Mouse (Mus musculus) c-Kit-positive CD71-positive TER-119-positive erythroid progenitor cells, embryonic 14.5 days (primary cell): Measurements from ENCODE around the gene Plekhf1.
A peak's percentile ranks its signal among the peaks of the same experiment; 100 is the strongest.

Experiments
- DNase-seq: peaks from one replicate; pipeline ENCODE4 v3.0.0-alpha.2; 2013; ENCODE audit warnings: low spot score

Gene Plekhf1

DNA sequence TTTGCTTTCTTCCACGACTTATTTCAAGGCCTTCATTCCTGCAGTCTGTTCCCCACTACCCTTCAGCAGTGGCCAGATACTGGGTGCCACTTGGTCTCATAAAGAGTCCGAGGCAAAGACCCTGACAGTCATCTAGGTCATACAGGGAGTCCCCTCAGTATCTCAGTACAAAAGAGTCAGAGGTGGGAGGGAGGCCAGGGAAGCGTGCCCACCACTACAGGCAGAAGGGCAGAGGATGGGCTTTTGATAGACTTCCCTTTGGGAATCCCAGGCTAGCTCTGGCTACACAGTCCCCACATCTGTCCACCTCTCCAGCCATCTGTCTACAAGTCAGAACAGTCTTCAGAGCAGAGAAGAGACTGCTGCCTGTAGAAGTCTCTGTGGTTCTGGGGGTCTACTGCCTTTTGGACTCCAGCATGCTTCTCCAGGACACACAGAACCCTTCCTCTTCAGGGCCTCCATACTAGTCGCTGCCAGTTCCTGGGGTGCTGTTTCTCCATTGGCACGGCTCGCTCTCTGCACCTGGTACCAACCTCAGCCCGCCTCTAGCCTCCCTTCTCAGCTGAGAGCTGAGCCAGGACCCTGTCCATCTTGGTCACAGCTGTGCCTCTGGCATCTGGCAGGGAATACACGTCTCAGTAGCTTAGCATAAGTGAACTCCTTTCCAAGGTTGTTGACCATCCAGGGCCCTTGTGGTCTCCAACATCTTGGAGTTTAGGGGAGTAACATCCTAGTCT, 9.0 kb downstream of the Plekhf1 start:
- no peak for DNase-seq

DNA sequence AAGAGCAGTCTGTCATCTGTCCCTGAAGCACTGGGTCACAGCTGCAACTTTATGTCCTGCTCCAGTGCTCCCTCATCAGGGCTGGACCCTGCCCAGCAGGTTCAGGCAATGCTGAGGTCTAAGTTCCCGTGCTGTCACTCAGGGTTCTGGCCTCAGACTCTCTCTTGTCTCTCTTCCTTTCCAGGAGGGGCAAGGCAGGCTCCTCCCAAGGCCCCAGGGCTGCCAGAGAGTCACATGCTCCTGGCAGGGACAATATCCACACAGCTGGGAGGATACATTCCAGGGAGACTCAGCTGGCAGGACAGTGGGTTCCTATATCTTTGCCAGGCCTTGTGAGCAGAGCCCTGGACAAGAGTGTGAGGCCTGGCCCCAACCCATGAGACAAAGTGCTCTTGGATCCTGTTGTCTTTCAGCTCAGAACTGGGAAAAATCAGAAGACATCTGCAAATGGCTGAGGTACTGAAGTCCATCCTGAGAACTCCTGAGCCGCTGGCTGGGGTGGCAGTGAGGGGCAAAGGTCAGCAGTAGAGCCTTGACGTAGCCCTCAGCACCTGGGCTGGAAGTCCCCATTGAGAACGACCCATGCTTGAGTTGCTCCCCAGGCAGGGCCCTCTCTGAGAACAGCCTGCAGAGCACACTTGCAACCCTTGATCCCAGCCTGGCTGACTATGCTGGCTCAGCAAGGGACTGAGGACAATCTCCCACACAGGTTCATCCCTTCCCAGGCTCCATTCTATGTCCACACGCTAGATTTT, 10.2 kb downstream of the Plekhf1 start:
- no peak for DNase-seq

DNA sequence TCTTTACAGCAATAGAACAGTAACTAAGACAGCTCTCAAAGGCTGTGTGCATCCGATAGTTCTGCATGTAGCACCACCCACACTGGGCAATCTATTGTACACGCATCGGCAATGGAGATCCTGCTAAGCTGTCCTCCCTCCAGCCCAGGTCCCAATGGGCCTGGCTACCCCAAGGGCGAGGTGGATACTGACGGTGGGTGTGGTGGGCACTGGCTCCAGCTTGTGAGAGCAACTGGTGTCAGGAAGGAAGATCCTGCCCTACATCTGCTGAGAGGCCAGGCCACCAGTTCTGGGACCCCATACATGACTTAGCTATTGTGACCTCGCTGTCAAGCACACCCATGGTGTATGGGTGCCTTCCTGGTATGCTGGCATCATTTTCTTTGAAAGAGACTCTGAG, 12.1 kb downstream of the Plekhf1 start:
- no peak for DNase-seq

DNA sequence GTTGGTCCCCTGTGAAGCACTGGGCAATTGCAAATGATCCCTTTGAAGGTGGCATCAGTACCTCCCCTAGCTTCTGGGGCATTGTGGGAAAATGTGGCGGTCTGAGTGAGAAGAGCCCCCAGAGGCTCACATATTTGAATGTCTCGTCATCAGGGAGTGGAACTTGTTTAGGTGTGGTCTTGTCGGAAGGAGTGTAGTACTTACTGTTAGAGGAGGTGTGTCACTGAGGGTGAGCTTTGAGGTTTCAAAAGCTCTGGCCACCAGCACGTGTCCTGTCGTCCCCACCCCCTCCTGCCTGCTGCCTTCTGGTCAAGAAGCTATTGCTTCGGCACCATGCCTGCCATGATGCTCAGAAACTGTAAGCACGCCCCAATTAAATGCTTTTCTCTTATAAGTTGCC, 12.5 kb downstream of the Plekhf1 start:
- DNase-seq: no peak

DNA sequence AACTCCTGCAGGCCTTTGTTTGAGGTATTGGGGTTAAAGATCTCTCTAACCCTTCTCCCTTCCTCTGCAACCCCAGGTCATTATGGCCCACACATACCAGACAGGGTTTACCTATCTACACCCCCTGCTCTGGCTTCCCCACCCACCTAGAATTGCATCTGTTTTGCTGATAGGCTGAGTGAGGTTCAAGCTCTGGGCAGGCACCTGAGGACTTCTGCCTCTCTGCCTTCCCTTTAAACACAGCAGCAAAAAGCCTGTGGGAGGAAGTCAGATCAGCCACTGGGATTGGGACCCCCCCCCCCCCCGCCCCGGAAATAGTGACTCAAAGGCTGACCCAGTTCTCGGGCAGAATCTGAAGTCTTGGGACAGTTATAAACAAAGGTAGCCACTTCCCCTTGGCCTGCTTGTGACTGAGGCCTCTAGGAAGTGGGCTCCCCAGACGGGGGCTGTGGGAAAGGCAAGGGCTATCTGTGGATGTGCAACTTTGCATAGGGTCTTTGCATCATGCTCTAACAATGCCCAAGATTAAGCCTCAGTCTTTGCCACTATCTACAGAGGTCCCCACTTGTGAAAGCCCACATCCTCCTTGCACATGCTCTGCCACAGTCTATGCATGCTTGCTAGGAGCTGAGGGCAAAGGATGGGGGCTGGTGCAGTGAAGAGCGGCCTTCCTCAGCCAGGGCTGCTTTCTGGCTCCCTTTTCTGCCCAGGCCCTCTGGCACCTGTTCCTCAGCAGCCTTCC, 13.2 kb downstream of the Plekhf1 start:
- no peak for DNase-seq

DNA sequence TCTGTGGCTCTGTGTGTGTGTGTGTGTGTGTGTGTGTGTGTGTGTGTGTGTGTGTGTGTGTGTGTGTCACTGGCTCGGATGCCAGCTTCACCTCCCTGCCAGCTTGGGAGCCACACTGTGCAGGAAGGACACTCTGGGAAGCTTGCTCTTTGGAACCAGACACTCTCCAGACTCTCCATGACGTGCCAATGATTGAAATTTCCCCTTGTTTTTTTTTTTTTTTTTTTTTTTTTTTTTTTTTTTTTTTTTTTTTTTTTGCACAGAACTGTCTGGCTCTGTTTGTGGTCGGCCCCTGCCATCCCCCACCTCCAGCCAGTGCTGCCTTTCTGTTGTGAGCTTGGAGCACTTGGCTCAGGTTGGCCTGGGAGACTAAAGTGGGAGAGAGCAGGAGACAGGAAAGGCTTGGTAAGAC, 15.2 kb downstream of the Plekhf1 start:
- DNase-seq: no peak

DNA sequence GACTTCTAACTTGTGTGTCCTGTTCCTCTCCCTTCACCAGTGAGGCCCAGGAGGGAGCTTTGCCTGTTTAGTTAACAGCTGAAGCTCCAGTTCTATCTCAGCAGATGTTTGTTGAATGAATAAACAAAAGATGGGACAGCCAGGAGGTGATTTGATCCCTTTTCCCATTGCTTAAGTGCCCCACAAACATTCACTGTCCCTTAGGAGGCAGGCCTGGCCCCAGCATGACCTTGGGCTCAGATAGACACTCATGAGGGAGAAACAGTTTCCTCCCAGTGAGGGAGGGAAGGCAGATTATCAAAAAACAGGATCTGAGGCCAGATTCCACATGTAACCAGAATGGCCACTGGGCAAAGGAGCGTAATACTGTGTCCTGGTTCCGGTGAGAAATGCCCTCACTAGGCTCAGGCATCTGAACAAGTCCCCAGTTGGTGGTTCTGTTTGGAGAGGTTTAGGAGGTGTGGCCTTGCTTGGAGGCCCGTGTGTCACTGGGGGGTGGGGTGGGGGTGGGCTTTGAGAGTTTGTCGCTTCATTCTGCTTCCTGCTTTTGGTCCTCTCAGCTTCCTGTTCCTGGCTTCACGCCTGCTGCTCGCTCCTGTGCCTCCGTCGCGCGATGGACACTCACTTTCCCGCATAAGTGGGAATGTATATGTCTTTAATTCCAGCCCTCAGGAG, 18.2 kb downstream of the Plekhf1 start:
- no peak for DNase-seq

DNA sequence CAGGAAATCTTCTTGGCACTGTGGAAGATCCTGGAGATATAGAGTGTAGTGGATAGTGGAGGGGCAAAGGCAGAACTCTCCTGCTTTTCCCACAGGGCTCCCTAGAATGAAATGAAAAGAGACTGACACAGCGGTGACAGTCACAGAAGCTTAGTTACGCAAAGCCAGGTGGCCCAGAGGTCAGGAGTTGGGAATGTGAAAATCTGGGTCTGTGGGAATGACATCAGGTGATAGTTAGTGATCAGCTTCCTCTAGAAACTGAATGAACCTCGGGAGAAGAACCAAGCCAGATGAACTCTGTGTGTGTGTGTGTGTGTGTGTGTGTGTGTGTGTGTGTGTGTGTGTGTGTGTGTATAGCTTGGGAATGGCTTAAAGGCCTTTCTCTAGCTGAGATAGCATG, 18.8 kb downstream of the Plekhf1 start:
- DNase-seq: no peak

DNA sequence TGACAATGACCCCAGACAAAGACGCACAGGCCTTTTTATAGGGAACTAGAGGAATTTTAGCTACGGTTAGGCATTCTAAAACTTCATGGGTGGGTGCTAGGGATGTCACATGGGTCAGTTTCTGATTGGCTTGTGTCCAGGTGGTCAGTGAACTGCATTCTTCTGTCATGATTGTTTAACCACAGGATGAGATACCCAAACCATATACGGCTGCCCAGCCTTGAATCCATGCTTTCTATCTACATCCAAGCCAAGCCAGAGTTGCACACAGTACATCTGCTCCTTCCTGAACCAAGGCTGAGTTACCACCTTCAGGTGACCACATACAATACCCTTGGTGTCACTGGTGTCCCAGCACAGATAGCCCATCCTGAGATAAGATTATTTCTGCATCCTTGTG, 21.3 kb downstream of the Plekhf1 start:
- DNase-seq: no peak

DNA sequence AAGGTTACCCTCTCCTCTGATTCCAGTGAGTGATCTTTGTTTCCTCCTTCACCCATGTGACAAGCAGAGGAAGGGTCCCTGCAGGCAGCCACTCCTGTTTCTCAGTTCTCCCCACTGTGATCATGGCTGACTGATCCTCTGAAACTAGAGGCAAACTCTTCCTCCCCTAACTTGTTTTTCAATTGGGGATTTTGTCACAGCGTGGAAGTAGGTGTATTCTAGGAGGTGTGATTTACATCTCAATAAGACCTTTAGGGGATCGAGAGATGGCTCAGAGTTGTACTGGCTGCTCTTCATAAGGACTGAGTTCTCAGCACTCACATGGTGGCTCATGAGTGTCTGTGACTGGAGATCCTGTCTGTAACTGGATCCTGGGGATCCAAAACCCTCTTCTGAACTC, 22.0 kb downstream of the Plekhf1 start:
- no peak for DNase-seq

DNA sequence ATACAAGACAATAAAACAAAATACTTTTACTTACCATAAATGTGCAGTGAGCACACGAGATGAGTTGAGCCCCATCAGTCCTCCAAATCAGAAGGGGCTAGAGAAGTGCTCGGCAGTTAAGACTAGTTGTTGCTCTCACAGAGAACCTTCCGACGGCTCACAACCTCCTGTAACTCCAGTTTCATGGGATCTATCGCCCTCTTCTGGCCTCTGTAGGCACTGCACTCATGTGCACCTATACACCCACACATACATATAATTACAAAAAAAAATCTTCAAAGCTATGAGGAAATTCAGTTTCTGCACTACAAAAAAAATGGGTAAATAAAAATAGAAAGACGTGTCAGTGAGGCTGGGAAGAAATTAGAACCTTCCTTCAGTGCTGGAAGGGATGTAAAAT, 23.5 kb downstream of the Plekhf1 start:
- no peak for DNase-seq

DNA sequence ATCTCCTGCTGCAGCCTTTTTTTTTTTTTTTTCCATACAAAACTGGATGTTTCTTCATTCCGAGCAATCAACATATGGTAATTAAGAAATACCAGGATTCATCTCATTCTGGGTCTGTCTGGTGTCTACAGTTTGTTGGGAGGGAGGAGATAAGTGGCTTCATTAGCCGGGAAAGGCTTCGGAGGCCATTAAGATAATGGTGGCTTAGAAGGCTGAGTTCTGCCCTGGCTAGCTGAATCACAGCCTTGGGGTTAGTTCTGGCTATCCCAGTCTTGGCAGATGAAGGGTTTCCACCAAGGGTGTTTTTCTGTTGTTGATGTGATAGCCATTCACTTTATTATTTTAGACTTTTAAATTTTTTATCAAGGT, 26.5 kb downstream of the Plekhf1 start:
- no peak for DNase-seq

DNA sequence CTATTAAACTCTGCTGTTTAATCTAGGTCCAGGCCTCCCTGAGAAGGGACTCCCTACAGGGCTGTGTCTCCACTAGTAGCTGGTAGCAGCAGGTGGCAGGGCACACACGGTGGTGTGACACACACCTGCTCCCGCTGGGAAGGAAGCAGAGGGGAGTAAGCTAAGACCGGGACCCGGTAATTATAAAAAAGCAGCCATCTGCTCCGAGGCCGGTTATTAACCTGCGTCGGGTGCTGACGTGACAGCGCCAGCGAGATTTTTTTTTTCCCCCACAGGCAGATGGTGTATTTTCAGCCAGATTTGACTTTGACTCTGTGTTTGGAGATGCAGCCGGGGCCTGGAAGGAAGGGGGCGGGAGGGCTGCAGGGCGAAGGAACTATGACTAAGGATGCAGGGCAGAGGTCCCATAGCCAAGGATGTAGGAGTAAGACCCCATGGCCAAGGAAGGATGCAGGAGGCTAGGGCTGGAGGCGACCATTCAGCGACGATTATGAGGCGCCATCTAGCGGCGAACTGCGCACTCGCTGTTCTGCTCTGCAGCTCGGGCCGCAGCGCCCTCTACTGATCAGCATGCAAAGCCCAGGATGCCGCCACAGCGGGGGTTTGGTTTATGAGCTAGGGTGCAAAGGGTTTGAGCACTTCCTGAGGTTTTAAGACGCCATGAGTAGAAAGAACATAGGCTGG, 27.1 kb downstream of the Plekhf1 start:
- peak; percentile 74 for DNase-seq

DNA sequence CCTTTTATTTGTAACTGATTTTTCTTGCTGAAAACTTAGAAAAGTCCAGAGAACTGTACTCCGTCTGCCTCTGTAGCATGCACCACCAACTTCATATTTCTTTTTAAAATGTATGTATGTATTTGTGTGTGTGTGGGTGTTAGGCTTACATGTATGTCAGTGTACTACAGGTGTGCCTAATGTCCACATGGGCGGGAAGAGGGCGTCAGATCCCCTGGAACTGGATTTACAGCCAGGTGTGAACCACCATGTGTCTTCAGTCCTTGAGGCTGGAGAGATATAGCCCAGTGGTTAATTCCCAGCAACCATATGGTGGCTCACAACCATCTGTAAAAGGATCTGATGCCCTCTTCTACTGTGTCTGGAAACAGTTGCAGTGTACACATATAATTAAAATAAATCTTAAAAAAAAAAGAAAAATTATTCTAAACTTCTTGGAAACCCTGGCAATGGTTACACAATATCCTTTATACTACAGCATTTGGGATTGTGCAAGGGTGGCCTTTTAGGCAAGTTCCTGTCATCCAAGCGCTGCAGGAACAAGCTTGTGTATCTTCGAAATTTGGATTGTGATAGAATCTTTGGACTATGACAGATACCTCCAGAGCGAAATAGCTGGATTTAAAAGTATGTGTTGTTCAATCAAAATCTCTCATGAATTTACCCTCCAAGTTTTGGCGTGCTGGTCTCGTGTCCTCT, 27.8 kb downstream of the Plekhf1 start:
- DNase-seq: no peak

DNA sequence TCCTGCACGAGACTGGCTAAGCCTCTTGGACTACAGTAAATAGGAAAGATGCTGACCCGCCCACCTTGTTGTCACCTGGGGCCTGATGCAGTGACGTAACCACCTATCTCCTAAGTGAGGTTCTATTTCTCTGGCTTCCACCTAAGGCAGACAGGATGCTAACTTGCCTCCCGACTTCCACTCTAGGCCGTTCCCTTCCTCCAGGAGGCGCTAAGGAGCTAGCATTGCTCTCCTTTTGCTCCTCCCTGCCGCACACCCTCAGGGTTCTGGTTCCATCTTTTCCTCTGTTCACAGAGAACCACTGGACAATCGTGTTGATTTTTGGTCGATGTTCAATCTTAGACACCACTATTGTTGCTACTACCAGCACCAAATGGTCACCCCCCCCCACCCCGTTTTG, 36.2 kb downstream of the Plekhf1 start:
- no peak for DNase-seq

DNA sequence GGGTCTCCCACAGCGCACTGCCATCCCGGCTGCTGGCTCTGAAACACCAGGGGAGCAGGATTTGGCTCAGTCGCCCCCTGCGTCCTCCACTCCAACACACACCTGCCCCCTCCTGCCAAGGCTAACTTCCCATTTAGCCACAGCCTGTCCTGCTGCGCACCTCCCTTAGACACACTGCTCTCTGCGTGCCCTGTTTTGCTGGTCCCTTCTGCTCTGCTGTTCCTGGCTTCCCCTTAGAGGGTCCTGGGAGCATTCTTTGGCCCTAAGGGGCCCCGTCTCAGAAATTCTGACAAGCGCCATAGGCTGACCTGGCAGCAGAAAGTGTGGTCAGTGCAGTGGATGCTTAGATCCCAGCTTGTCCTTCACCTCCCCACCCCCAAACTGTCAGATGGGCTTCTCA, 36.7 kb downstream of the Plekhf1 start:
- no peak for DNase-seq

DNA sequence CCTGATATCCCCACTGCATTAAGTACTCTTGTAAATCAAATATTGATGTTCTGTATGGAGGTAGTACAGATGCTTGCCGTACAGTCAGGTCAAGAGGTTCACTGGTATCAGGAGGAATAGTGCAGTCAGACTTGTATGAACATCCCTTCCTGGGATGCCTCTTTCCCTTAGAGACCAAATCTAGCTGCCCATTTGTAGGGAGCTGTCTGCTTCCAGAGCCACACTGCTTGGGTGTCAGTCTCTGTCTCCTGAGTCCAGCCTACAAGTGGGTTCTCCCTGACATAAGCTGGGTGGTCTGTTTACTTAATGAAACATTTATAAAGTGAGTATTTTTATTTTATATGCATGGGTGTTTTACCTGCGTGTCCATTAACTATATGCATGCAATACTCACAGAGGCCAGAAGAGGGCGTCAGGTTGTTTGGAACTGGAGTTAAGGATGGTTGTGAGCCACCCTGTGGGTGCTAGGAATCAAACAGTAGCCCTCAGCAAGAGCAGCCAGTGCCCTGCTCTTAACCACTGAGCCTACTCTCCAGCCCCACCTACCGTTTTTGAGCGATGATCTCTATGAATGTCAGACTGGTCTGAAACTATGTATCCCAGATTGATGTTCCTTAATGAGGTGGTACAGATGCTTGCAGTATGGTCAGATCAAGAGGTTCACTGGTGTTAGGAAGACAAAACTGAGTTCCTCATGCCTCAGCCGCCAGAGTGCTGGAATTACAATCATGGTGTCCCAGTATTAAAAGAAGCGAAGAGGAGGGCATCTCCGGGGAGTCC, 37.6 kb downstream of the Plekhf1 start:
- DNase-seq: no peak

DNA sequence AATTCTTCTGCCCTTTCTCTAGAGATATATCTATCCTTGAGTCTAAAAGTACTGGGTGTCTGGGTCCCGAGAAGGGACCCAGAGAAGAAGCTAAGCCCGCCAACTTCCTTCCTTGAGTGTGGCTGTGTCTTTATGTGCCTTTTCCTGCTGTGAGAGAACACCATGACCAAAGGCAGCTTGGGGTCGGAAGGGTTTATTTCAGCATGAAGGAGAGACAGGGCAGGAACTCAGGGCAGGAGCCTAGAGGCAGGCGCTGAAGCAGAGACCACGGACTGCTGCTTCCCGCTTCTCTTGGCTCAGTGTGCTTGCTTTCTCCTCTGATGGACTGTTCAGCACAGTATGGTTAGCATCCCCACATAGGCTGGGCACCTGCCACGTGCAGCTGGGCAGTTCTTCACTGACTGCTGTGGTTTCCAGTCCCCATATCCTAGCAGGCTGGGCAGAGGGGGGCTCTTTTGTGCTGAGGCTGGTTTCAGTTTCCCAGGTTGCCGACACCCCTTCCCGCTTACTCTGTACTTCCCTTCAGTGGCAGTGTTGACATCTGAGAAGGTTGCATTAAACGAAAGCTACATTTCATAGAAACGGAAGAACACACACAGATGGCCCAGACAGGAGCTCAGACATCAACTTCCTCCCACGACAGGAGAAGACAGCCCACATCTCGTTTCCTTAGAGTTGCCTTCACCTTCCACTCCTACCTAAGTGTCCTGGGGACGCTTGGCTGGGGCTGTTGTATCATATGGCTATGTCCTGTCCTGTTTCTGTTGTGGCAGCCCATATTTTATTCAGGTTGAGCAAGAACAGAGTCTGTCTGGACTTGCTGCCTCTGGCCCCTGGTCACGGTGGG, 38.5 kb downstream of the Plekhf1 start:
- peak; percentile 41 for DNase-seq

DNA sequence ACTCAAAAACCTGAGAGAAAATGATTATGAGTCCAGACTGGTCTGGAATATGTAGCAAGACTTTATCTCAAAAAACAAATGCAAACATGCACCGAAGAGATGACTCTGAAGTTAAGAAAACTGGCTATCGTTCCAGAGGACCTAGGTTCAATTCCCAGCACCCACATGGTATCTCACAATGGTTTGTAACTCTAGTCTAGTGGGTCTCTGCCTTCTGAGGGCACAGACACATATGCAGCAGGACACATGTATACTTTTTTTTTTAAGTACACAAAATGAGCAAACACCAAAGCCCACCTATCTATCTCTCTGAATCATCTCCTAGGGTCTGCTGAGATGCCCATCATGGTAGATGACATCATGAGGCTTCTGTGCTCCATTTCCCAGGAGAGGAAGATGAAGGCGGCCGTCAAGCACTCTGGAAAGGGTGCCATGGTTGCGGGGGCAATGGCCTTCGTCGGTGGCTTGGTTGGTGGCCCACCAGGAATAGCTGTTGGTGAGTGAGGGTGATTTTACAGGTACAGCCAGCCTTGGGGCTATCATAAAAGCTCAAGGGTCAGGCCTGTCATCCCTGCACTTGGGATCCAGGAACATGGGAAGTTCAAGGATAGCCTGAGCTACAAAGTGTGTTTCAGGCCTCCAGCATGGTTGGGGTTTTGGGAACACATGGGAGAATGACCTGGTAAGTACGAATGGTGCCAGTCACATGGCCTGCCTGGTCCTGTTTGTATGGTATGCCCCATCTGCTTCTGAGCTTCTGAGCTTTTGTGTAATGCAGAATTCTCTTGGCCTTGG, 39.3 kb downstream of the Plekhf1 start:
- no peak for DNase-seq
